Mouse (Mus musculus): ENCODE measurements at regions not wholly inside any gene's neighbourhood (a gene's known extent, or its start where the extent isn't known, plus 50 kb on each side); places are given as distances from the start of the nearest gene placed in this dataset.

GRCm38 (mm10) chr9:88069834-88070233 lies 257.2 kb upstream of the Nt5e start:
- WGBS: 71% methylated on average over 13 of the region's 13 CpGs
- Histone ChIP-seq H3K9me3 (no peaks in the 10 kb centered on the region), H3K27me3 (replicated peaks) (peaks cover 56% of the 10 kb centered on the region), H3K4me1 (0 out of 2 replicates have a peak, but pooled peaks cover 3% of the 10 kb centered on the region), H3K4me2 (no peak overlapping the region), H3K4me3 (no peak overlapping the region), H3K36me3 (no peaks in the 10 kb centered on the region), H3K27ac (replicated peaks) (no peak overlapping the region), H3K9ac (no peak overlapping the region)
- ATAC-seq (ENCODE audit: extremely low read depth, insufficient number of reproducible peaks, low FRiP score, low TSS enrichment): no peak

- H3K4me2 ChIP-seq: no peak overlapping the region
- no peaks in the 10 kb centered on the region for H3K9me3 ChIP-seq
- H3K4me3 ChIP-seq: no peak overlapping the region
- H3K36me3 ChIP-seq: no peaks in the 10 kb centered on the region
- 0 out of 2 replicates have a peak, but pooled peaks cover 3% of the 10 kb centered on the region for H3K4me1 ChIP-seq
- no peak overlapping the region for H3K27ac ChIP-seq (replicated peaks)
- ATAC-seq (ENCODE audit: extremely low read depth, insufficient number of reproducible peaks, low FRiP score, low TSS enrichment): no peak
- 9% methylated on average over 6 of the region's 6 CpGs for WGBS
- no peak overlapping the region for H3K9ac ChIP-seq
- H3K27me3 ChIP-seq (replicated peaks): peaks cover 60% of the 10 kb centered on the region
These were observed 253.8 kb upstream of the Nt5e start for GRCm38 (mm10) chr9:88073165-88073564.

- ATAC-seq (ENCODE audit: extremely low read depth, insufficient number of reproducible peaks, low FRiP score, low TSS enrichment): no peak
- H3K9me3 ChIP-seq: no peaks in the 10 kb centered on the region
- 71% methylated on average over 7 of the region's 7 CpGs for WGBS
- H3K27ac ChIP-seq (replicated peaks): no peak overlapping the region
- H3K4me3 ChIP-seq: no peak overlapping the region
- H3K27me3 ChIP-seq (replicated peaks): peaks cover 60% of the 10 kb centered on the region
- no peak overlapping the region for H3K9ac ChIP-seq
- no peaks in the 10 kb centered on the region for H3K4me1 ChIP-seq
- no peaks in the 10 kb centered on the region for H3K36me3 ChIP-seq
- no peak overlapping the region for H3K4me2 ChIP-seq
These were observed 253.4 kb upstream of the Nt5e start for GRCm38 (mm10) chr9:88073579-88073978.

GRCm38 (mm10) chr9:88082931-88083479 lies 244.0 kb upstream of the Nt5e start:
- Histone ChIP-seq H3K36me3 (no peaks in the 10 kb centered on the region), H3K4me2 (no peak overlapping the region), H3K4me3 (no peak overlapping the region), H3K27ac (replicated peaks) (no peak overlapping the region), H3K4me1 (no peaks in the 10 kb centered on the region), H3K9ac (no peak overlapping the region), H3K27me3 (replicated peaks) (peaks cover 34% of the 10 kb centered on the region), H3K9me3 (no peaks in the 10 kb centered on the region)
- WGBS: 50% methylated on average over 5 of the region's 5 CpGs
- no peak for ATAC-seq (ENCODE audit: extremely low read depth, insufficient number of reproducible peaks, low FRiP score, low TSS enrichment)

GRCm38 (mm10) chr9:88085181-88085816 lies 241.7 kb upstream of the Nt5e start:
- 78% methylated on average over 11 of the region's 11 CpGs for WGBS

GRCm38 (mm10) chr9:88085866-88086265 lies 241.1 kb upstream of the Nt5e start:
- no peaks in the 10 kb centered on the region for H3K9me3 ChIP-seq
- no peaks in the 10 kb centered on the region for H3K36me3 ChIP-seq
- no peak overlapping the region for H3K27ac ChIP-seq (replicated peaks)
- H3K4me2 ChIP-seq: no peak overlapping the region
- no peak overlapping the region for H3K9ac ChIP-seq
- peaks cover 23% of the 10 kb centered on the region for H3K27me3 ChIP-seq (replicated peaks)
- ATAC-seq (ENCODE audit: extremely low read depth, insufficient number of reproducible peaks, low FRiP score, low TSS enrichment): no peak
- WGBS: 45% methylated on average over 3 of the region's 3 CpGs
- no peak overlapping the region for H3K4me3 ChIP-seq
- H3K4me1 ChIP-seq: no peaks in the 10 kb centered on the region

More at GRCm38 (mm10) chr9:88085181-88085816, 241.7 kb upstream of the Nt5e start:
- H3K4me3 ChIP-seq: no peak overlapping the region
- no peaks in the 10 kb centered on the region for H3K4me1 ChIP-seq
- no peaks in the 10 kb centered on the region for H3K36me3 ChIP-seq
- no peak overlapping the region for H3K4me2 ChIP-seq
- no peak overlapping the region for H3K9ac ChIP-seq
- no peaks in the 10 kb centered on the region for H3K9me3 ChIP-seq
- no peak overlapping the region for H3K27ac ChIP-seq (replicated peaks)
- no peak for ATAC-seq (ENCODE audit: extremely low read depth, insufficient number of reproducible peaks, low FRiP score, low TSS enrichment)
- H3K27me3 ChIP-seq (replicated peaks): peaks cover 27% of the 10 kb centered on the region

- Histone ChIP-seq H3K27ac (replicated peaks) (peak overlapping the region; percentile 75), H3K4me1 (peaks cover 16% of the 10 kb centered on the region; the same call in 1 of the 2 replicates), H3K4me2 (no peak overlapping the region), H3K27me3 (replicated peaks) (0 out of 2 replicates have a peak, but pooled peaks cover 2% of the 10 kb centered on the region), H3K9ac (no peak overlapping the region), H3K9me3 (no peaks in the 10 kb centered on the region), H3K36me3 (no peaks in the 10 kb centered on the region), H3K4me3 (no peak overlapping the region)
- no peak for ATAC-seq (ENCODE audit: extremely low read depth, insufficient number of reproducible peaks, low FRiP score, low TSS enrichment)
- 26% methylated on average over 8 of the region's 8 CpGs for WGBS
These were observed 235.0 kb upstream of the Nt5e start for GRCm38 (mm10) chr9:88091781-88092527.

GRCm38 (mm10) chr9:88092561-88092960 lies 234.4 kb upstream of the Nt5e start:
- ATAC-seq (ENCODE audit: extremely low read depth, insufficient number of reproducible peaks, low FRiP score, low TSS enrichment): no peak
- 0 out of 2 replicates have a peak, but pooled peaks cover 2% of the 10 kb centered on the region for H3K27me3 ChIP-seq (replicated peaks)
- no peak overlapping the region for H3K4me3 ChIP-seq
- no peak overlapping the region for H3K27ac ChIP-seq (replicated peaks)
- H3K9ac ChIP-seq: no peak overlapping the region
- H3K4me1 ChIP-seq: peaks cover 16% of the 10 kb centered on the region; the same call in 1 of the 2 replicates
- H3K4me2 ChIP-seq: no peak overlapping the region
- no peaks in the 10 kb centered on the region for H3K36me3 ChIP-seq
- 43% methylated on average over 4 of the region's 4 CpGs for WGBS
- no peaks in the 10 kb centered on the region for H3K9me3 ChIP-seq

GRCm38 (mm10) chr9:88113094-88113493 lies 213.9 kb upstream of the Nt5e start:
- no peak overlapping the region for H3K4me3 ChIP-seq
- no peaks in the 10 kb centered on the region for H3K36me3 ChIP-seq
- H3K4me1 ChIP-seq: no peaks in the 10 kb centered on the region
- H3K9me3 ChIP-seq: no peaks in the 10 kb centered on the region
- WGBS: 25% methylated on average over 1 of the region's 1 CpGs
- no peak overlapping the region for H3K27ac ChIP-seq (replicated peaks)
- H3K4me2 ChIP-seq: no peak overlapping the region
- no peak for ATAC-seq (ENCODE audit: extremely low read depth, insufficient number of reproducible peaks, low FRiP score, low TSS enrichment)
- H3K27me3 ChIP-seq (replicated peaks): no peaks in the 10 kb centered on the region
- H3K9ac ChIP-seq: no peak overlapping the region

- Histone ChIP-seq H3K4me2 (no peak overlapping the region), H3K4me3 (no peak overlapping the region), H3K4me1 (no peaks in the 10 kb centered on the region), H3K36me3 (no peaks in the 10 kb centered on the region), H3K9me3 (no peaks in the 10 kb centered on the region), H3K27ac (replicated peaks) (no peak overlapping the region), H3K9ac (no peak overlapping the region), H3K27me3 (replicated peaks) (0 out of 2 replicates have a peak, but pooled peaks cover 2% of the 10 kb centered on the region)
- 80% methylated on average over 5 of the region's 5 CpGs for WGBS
- ATAC-seq (ENCODE audit: extremely low read depth, insufficient number of reproducible peaks, low FRiP score, low TSS enrichment): no peak
These were observed 206.5 kb upstream of the Nt5e start for GRCm38 (mm10) chr9:88120536-88120935.

- Histone ChIP-seq H3K9me3 (no peaks in the 10 kb centered on the region), H3K4me1 (no peaks in the 10 kb centered on the region), H3K36me3 (no peaks in the 10 kb centered on the region), H3K9ac (no peak overlapping the region), H3K27me3 (replicated peaks) (0 out of 2 replicates have a peak, but pooled peaks cover 2% of the 10 kb centered on the region), H3K27ac (replicated peaks) (no peak overlapping the region), H3K4me3 (no peak overlapping the region), H3K4me2 (no peak overlapping the region)
- 66% methylated on average over 11 of the region's 11 CpGs for WGBS
- ATAC-seq (ENCODE audit: extremely low read depth, insufficient number of reproducible peaks, low FRiP score, low TSS enrichment): no peak
These were observed 205.9 kb upstream of the Nt5e start for GRCm38 (mm10) chr9:88120963-88121570.

Data from heart, embryonic 13.5 days (tissue).